Mouse (Mus musculus) heart, embryonic 10.5 days (tissue): Measurements from ENCODE around the gene Nfkbid. TPM values are rescaled to one million over a fixed set of nuclear protein-coding genes. Genes with fewer than 3 reads are reported as not detected.

Experiments used
- DNase-seq: peaks from one replicate; pipeline ENCODE4 v3.0.0-alpha.2; 2017; ENCODE audit warnings: low spot score
- H3K27ac ChIP-seq: fragments of 300-500 bp; sonication (generic); 2 replicates; pipeline ENCODE4 v1.5.1; 2016; ENCODE audit warnings: mild to moderate bottlenecking
- H3K27me3 ChIP-seq: fragments of 300-500 bp; sonication (generic); 2 replicates; pipeline ENCODE4 v1.6.1; 2016; ENCODE audit warnings: mild to moderate bottlenecking; ENCODE audit not compliant: poor library complexity, insufficient read depth, severe bottlenecking
- H3K36me3 ChIP-seq: fragments of 300-500 bp; sonication (generic); 2 replicates; pipeline ENCODE4 v1.6.1; 2016; ENCODE audit warnings: mild to moderate bottlenecking, moderate library complexity
- H3K4me1 ChIP-seq: fragments of 300-500 bp; sonication (generic); 2 replicates; pipeline ENCODE4 v1.6.1; 2016; ENCODE audit warnings: mild to moderate bottlenecking
- H3K4me3 ChIP-seq: fragments of 300-500 bp; sonication (generic); 2 replicates; pipeline ENCODE4 v1.5.1; 2016; ENCODE audit warnings: mild to moderate bottlenecking, moderate library complexity
- H3K9me3 ChIP-seq: fragments of 300-500 bp; sonication (generic); 2 replicates; pipeline ENCODE4 v1.6.1; 2016; ENCODE audit warnings: mild to moderate bottlenecking, moderate library complexity
- WGBS: fragments of 180-500 bp; shearing (Covaris S2); methylation state at CpG from one replicate; pipeline ENCODE4 v1.1.7; 2016; 5-methylcytosine and 5-hydroxymethylcytosine counted together
- polyA plus RNA-seq: library from polyadenylated mRNA; unstranded; fragments of >200 nt; fragmentation: Nextera tagmentation; extraction: Ambion mirVana; gene quantifications from 2 replicates; pipeline ENCODE4 v1.2.1, GENCODE M21; 2016

The Nfkbid gene
- polyA plus RNA-seq, 1 experiment from 2014 or later, result 1.6 TPM

- Histone ChIP-seq H3K36me3 (no peaks in the 10 kb centered on the region), H3K27me3 (peaks cover 49% of the 10 kb centered on the region), H3K9me3 (no peaks in the 10 kb centered on the region), H3K4me1 (peaks cover 2% of the 10 kb centered on the region; the same call in 1 of the 2 replicates), H3K4me3 (no peak overlapping the region), H3K27ac (no peak overlapping the region)
- 62% methylated on average over 10 of the region's 10 CpGs for WGBS
- no peak for DNase-seq
Observed at GRCm38 (mm10) chr7:30434701-30435100, 13.2 kb downstream of the Nfkbid start.

- WGBS, result 40% methylated on average over 9 of the region's 9 CpGs
- no peaks in the 10 kb centered on the region for H3K9me3 ChIP-seq
- peaks cover 53% of the 10 kb centered on the region for H3K27me3 ChIP-seq
- no peak for DNase-seq
- H3K4me1 ChIP-seq, result peaks cover 2% of the 10 kb centered on the region; the same call in 1 of the 2 replicates
- no peaks in the 10 kb centered on the region for H3K36me3 ChIP-seq
- no peak overlapping the region for H3K4me3 ChIP-seq
- no peak overlapping the region for H3K27ac ChIP-seq
Observed at GRCm38 (mm10) chr7:30435156-30435555, 13.6 kb downstream of the Nfkbid start.

- Histone ChIP-seq H3K4me1 (0 out of 2 replicates have a peak, but pooled peaks cover 2% of the 10 kb centered on the region), H3K4me3 (no peak overlapping the region), H3K27ac (no peak overlapping the region), H3K27me3 (peaks cover 64% of the 10 kb centered on the region), H3K36me3 (no peaks in the 10 kb centered on the region), H3K9me3 (no peaks in the 10 kb centered on the region)
- 14% methylated on average over 10 of the region's 10 CpGs for WGBS
- DNase-seq, result no peak
Observed at GRCm38 (mm10) chr7:30436879-30437278, 15.3 kb downstream of the Nfkbid start.

GRCm38 (mm10) chr7:30439734-30440133 is 18.2 kb downstream of the Nfkbid start:
- WGBS, result 71% methylated on average over 13 of the region's 13 CpGs

GRCm38 (mm10) chr7:30440697-30441096 is 19.2 kb downstream of the Nfkbid start:
- WGBS, result 33% methylated on average over 2 of the region's 5 CpGs
- Histone ChIP-seq H3K9me3 (no peaks in the 10 kb centered on the region), H3K27ac (no peak overlapping the region), H3K4me3 (no peak overlapping the region), H3K27me3 (peaks cover 91% of the 10 kb centered on the region), H3K4me1 (peaks cover 20% of the 10 kb centered on the region), H3K36me3 (no peaks in the 10 kb centered on the region)
- DNase-seq, result no peak

More at GRCm38 (mm10) chr7:30439734-30440133, 18.2 kb downstream of the Nfkbid start:
- no peaks in the 10 kb centered on the region for H3K36me3 ChIP-seq
- H3K27me3 ChIP-seq, result peaks cover 91% of the 10 kb centered on the region
- no peak overlapping the region for H3K4me3 ChIP-seq
- no peak overlapping the region for H3K27ac ChIP-seq
- peaks cover 10% of the 10 kb centered on the region for H3K4me1 ChIP-seq
- H3K9me3 ChIP-seq, result no peaks in the 10 kb centered on the region
- no peak for DNase-seq

- peaks cover 3% of the 10 kb centered on the region; the same call in 1 of the 2 replicates for H3K9me3 ChIP-seq
- DNase-seq, result no peak
- peaks cover 87% of the 10 kb centered on the region for H3K27me3 ChIP-seq
- 23% methylated on average over 9 of the region's 9 CpGs for WGBS
- H3K4me1 ChIP-seq, result peaks cover 19% of the 10 kb centered on the region
- H3K4me3 ChIP-seq, result peak overlapping the region; percentile 79; the same call in 1 of the 2 replicates
- H3K27ac ChIP-seq, result no peak overlapping the region
- H3K36me3 ChIP-seq, result no peaks in the 10 kb centered on the region
Observed at GRCm38 (mm10) chr7:30443696-30444095, 22.2 kb downstream of the Nfkbid start.

GRCm38 (mm10) chr7:30444154-30444970 is 22.8 kb downstream of the Nfkbid start:
- 1% methylated on average over 38 of the region's 38 CpGs for WGBS
- H3K4me1 ChIP-seq, result peaks cover 19% of the 10 kb centered on the region
- peak overlapping the region; percentile 79 for H3K4me3 ChIP-seq
- H3K36me3 ChIP-seq, result no peaks in the 10 kb centered on the region
- H3K27me3 ChIP-seq, result peaks cover 80% of the 10 kb centered on the region
- DNase-seq, result no peak
- H3K27ac ChIP-seq, result peak overlapping the region; percentile 83; the same call in 1 of the 2 replicates
- H3K9me3 ChIP-seq, result peaks cover 3% of the 10 kb centered on the region; the same call in 1 of the 2 replicates

- DNase-seq, result no peak
- H3K4me3 ChIP-seq, result peak within 1 kb of the TSS; percentile 79
- under 1% methylated on average over 61 of the region's 72 CpGs for WGBS
- peaks cover 80% of the 10 kb centered on the region for H3K27me3 ChIP-seq
- peaks cover 3% of the 10 kb centered on the region; the same call in 1 of the 2 replicates for H3K9me3 ChIP-seq
- peak within 1 kb of the TSS; percentile 83 for H3K27ac ChIP-seq
- H3K4me1 ChIP-seq, result peaks cover 19% of the 10 kb centered on the region
- no peaks in the 10 kb centered on the region for H3K36me3 ChIP-seq
Observed at GRCm38 (mm10) chr7:30444971-30445751, 23.6 kb downstream of the Nfkbid start, which contains the start of gene Aplp1. Gene Aplp1 (minus strand): TSS chr7:30445535.

- 72% methylated on average over 7 of the region's 7 CpGs for WGBS
- no peak overlapping the region for H3K4me3 ChIP-seq
- H3K36me3 ChIP-seq, result no peaks in the 10 kb centered on the region
- peaks cover 3% of the 10 kb centered on the region; the same call in 1 of the 2 replicates for H3K9me3 ChIP-seq
- H3K27ac ChIP-seq, result no peak overlapping the region
- no peak for DNase-seq
- peaks cover 85% of the 10 kb centered on the region for H3K27me3 ChIP-seq
- peaks cover 10% of the 10 kb centered on the region; the same call in 1 of the 2 replicates for H3K4me1 ChIP-seq
Observed at GRCm38 (mm10) chr7:30450241-30450640, 28.7 kb downstream of the Nfkbid start.

- no peak overlapping the region for H3K27ac ChIP-seq
- 0 out of 2 replicates have a peak overlapping the region, but pooled peaks have one; percentile 37 for H3K4me3 ChIP-seq
- H3K36me3 ChIP-seq, result no peaks in the 10 kb centered on the region
- 20% methylated on average over 25 of the region's 25 CpGs for WGBS
- peaks cover 91% of the 10 kb centered on the region for H3K27me3 ChIP-seq
- H3K4me1 ChIP-seq, result peaks cover 18% of the 10 kb centered on the region
- no peak for DNase-seq
- H3K9me3 ChIP-seq, result no peaks in the 10 kb centered on the region
Observed at GRCm38 (mm10) chr7:30453327-30453726, 31.8 kb downstream of the Nfkbid start.

- peak overlapping the region; percentile 37; the same call in 1 of the 2 replicates for H3K4me3 ChIP-seq
- DNase-seq, result no peak
- no peaks in the 10 kb centered on the region for H3K9me3 ChIP-seq
- peaks cover 18% of the 10 kb centered on the region for H3K4me1 ChIP-seq
- WGBS, result 1% methylated on average over 25 of the region's 25 CpGs
- H3K27ac ChIP-seq, result no peak overlapping the region
- H3K36me3 ChIP-seq, result no peaks in the 10 kb centered on the region
- H3K27me3 ChIP-seq, result peaks cover 93% of the 10 kb centered on the region
Observed at GRCm38 (mm10) chr7:30453766-30454165, 32.2 kb downstream of the Nfkbid start.

GRCm38 (mm10) chr7:30454259-30454658 is 32.7 kb downstream of the Nfkbid start:
- Histone ChIP-seq H3K4me1 (peaks cover 18% of the 10 kb centered on the region), H3K27ac (no peak overlapping the region), H3K36me3 (no peaks in the 10 kb centered on the region), H3K27me3 (peaks cover 98% of the 10 kb centered on the region), H3K4me3 (peak overlapping the region; percentile 37; the same call in 1 of the 2 replicates), H3K9me3 (no peaks in the 10 kb centered on the region)
- WGBS, result 13% methylated on average over 6 of the region's 6 CpGs
- no peak for DNase-seq
